In genomic region chr8:61573179-61573937, GRCm38 (mm10) we compare ENCODE assay signal across 15 mouse cellular contexts.
DNase-seq lines count a peak whose midpoint lies in the region; ATAC-seq and TF ChIP-seq lines count a peak whose summit lies in the region.
"Had no signal": no experiment of that assay in that cellular context is flagged by ENCODE, and none has a peak within 500 bp of the region (broad histone marks: within the 10 kb centered on the region; RNA-seq: fewer than 3 reads in every experiment).

No protein-coding gene starts in this region.

- H3K4me1 ChIP-seq in heart, adult 2 months (ENCODE audit: control insufficient read depth, insufficient read depth, low read length) = peaks cover 29% of the 10 kb centered on the region
- 0 out of 2 replicates have a peak, but pooled peaks cover 2% of the 10 kb centered on the region for H3K4me1 ChIP-seq in limb, embryonic 14.5 days (ENCODE audit: control insufficient read depth, insufficient read depth, low read length)
- peaks cover 8% of the 10 kb centered on the region; the same call in 1 of the 2 replicates for H3K4me1 ChIP-seq in limb, embryonic 10.5 days
- H3K4me1 ChIP-seq in ES-Bruce4 (ENCODE audit: control insufficient read depth, insufficient read depth, low read length) = peaks cover 1% of the 10 kb centered on the region
- peaks cover 22% of the 10 kb centered on the region for H3K4me1 ChIP-seq in embryonic facial prominence, embryonic 15.5 days
- H3K4me1 ChIP-seq: midbrain, embryonic 15.5 days had no signal

- H3K9me3 ChIP-seq in limb, embryonic 14.5 days (ENCODE audit: control insufficient read depth, low read length) = no peaks in the 10 kb centered on the region
- no peaks in the 10 kb centered on the region for H3K9me3 ChIP-seq in limb, embryonic 10.5 days (replicated peaks)
- H3K9me3 ChIP-seq in ES-Bruce4 (replicated peaks; ENCODE audit: control insufficient read depth, insufficient read depth, low read length, poor library complexity, severe bottlenecking) = no peaks in the 10 kb centered on the region
- H3K9me3 ChIP-seq in embryonic facial prominence, embryonic 15.5 days (replicated peaks) = no peaks in the 10 kb centered on the region
- H3K9me3 ChIP-seq: limb, embryonic 12.5 days; midbrain, embryonic 15.5 days had no signal

- H3K27me3 ChIP-seq in heart, adult 2 months (ENCODE audit: control insufficient read depth, insufficient read depth, low read length) = no peaks in the 10 kb centered on the region
- H3K27me3 ChIP-seq in limb, embryonic 14.5 days (ENCODE audit: control insufficient read depth, insufficient read depth, low read length) = no peaks in the 10 kb centered on the region
- no peaks in the 10 kb centered on the region for H3K27me3 ChIP-seq in limb, embryonic 10.5 days (ENCODE audit: low read depth, poor library complexity, severe bottlenecking)
- H3K27me3 ChIP-seq in ES-Bruce4 (ENCODE audit: control insufficient read depth, insufficient read depth, low read length, poor library complexity, severe bottlenecking) = no peaks in the 10 kb centered on the region
- H3K27me3 ChIP-seq in embryonic facial prominence, embryonic 15.5 days = no peaks in the 10 kb centered on the region
- H3K27me3 ChIP-seq: limb, embryonic 12.5 days; midbrain, embryonic 15.5 days had no signal

- intact Hi-C loops in heart, adult 2 months (cut with DNase I) = loop anchor here (5.0 kb wide), 1 partner anchor 44 kb away; no protein-coding TSS in a partner anchor
- intact Hi-C loops in heart, postnatal 36 days (cut with DNase I) = no loop called here

- peaks cover 1% of the 10 kb centered on the region; the same call in 1 of the 2 replicates for H3K79me2 ChIP-seq in heart, adult 2 months (replicated peaks; ENCODE audit: control insufficient read depth, insufficient read depth, low read length)

- H3K36me3 ChIP-seq in heart, adult 2 months (ENCODE audit: control insufficient read depth, insufficient read depth, low read length) = peaks cover 24% of the 10 kb centered on the region
- no peaks in the 10 kb centered on the region for H3K36me3 ChIP-seq in limb, embryonic 14.5 days (ENCODE audit: control insufficient read depth, insufficient read depth, low read length)
- H3K36me3 ChIP-seq in limb, embryonic 10.5 days = peaks cover 11% of the 10 kb centered on the region; the same call in 1 of the 2 replicates
- no peaks in the 10 kb centered on the region for H3K36me3 ChIP-seq in ES-Bruce4 (ENCODE audit: control insufficient read depth, insufficient read depth, low read length, poor library complexity, severe bottlenecking)
- no peaks in the 10 kb centered on the region for H3K36me3 ChIP-seq in embryonic facial prominence, embryonic 15.5 days
- H3K36me3 ChIP-seq: midbrain, embryonic 15.5 days had no signal

- no peak for ATAC-seq in limb, embryonic 14.5 days (ENCODE audit: low FRiP score, low read depth)
- ATAC-seq in embryonic facial prominence, embryonic 15.5 days (ENCODE audit: insufficient number of reproducible peaks, low FRiP score, low TSS enrichment, low read depth) = no peak
- ATAC-seq: midbrain, embryonic 15.5 days had no signal

- TF ChIP-seq CTCF in heart, adult 2 months (IDR thresholded peaks at IDR 0.05) = no peak
- TF ChIP-seq CTCF in ES-Bruce4 (IDR thresholded peaks at IDR 0.05; ENCODE audit: low read depth, low read length) = no peak

- no peak for TF ChIP-seq POLR2A in heart, adult 2 months (IDR thresholded peaks at IDR 0.05; ENCODE audit: insufficient read depth, low read depth, low read length)
- no peak for TF ChIP-seq POLR2A in limb, embryonic 14.5 days (IDR thresholded peaks at IDR 0.05; ENCODE audit: borderline replicate concordance, extremely low read depth, insufficient read depth, insufficient read length)
- no peak for TF ChIP-seq POLR2A in ES-Bruce4 (IDR thresholded peaks at IDR 0.05; ENCODE audit: insufficient read depth, low read length)

- WGBS in heart, adult 2 months = 44% methylated on average over 8 of the region's 8 CpGs
- WGBS in limb, embryonic 14.5 days = 71% methylated on average over 8 of the region's 8 CpGs
- WGBS in limb, embryonic 10.5 days = 74% methylated on average over 8 of the region's 8 CpGs
- WGBS in embryonic facial prominence, embryonic 15.5 days = 58% methylated on average over 8 of the region's 8 CpGs

- DNase-seq in heart, adult 2 months = no peak
- no peak for DNase-seq in heart, postnatal 36 days
- no peak for DNase-seq in limb, embryonic 14.5 days (ENCODE audit: low spot score)
- DNase-seq in limb, embryonic 10.5 days (ENCODE audit: low spot score) = no peak
- no peak for DNase-seq in retina, embryonic 14.5 days (ENCODE audit: low spot score)
- DNase-seq in c-Kit-positive CD71-positive TER-119-positive erythroid progenitor cells, embryonic 14.5 days (ENCODE audit: low spot score) = no peak
- DNase-seq: cerebellum, adult 18-20 months; gastrocnemius, postnatal 14 days; kidney, adult 9 months; thymus, postnatal 4 days had no signal

- no peak overlapping the region for H3K4me2 ChIP-seq in limb, embryonic 14.5 days (replicated peaks; ENCODE audit: low read depth, low read length, severe bottlenecking)
- H3K4me2 ChIP-seq in embryonic facial prominence, embryonic 15.5 days (replicated peaks) = no peak overlapping the region
- H3K4me2 ChIP-seq: hindbrain, embryonic 14.5 days; limb, embryonic 12.5 days; midbrain, embryonic 15.5 days had no signal

- no peak overlapping the region for H3K4me3 ChIP-seq in heart, adult 2 months
- no peak overlapping the region for H3K4me3 ChIP-seq in limb, embryonic 14.5 days (replicated peaks; ENCODE audit: low read length)
- H3K4me3 ChIP-seq in limb, embryonic 10.5 days = no peak overlapping the region
- no peak overlapping the region for H3K4me3 ChIP-seq in ES-Bruce4 (ENCODE audit: low read depth, low read length)
- H3K4me3 ChIP-seq in embryonic facial prominence, embryonic 15.5 days (replicated peaks) = no peak overlapping the region
- H3K4me3 ChIP-seq: limb, embryonic 12.5 days; midbrain, embryonic 15.5 days had no signal

- H3K9ac ChIP-seq in heart, adult 2 months (ENCODE audit: low read depth, low read length) = no peak overlapping the region
- H3K9ac ChIP-seq in limb, embryonic 14.5 days (ENCODE audit: low read depth, low read length, severe bottlenecking) = no peak overlapping the region
- no peak overlapping the region for H3K9ac ChIP-seq in ES-Bruce4 (ENCODE audit: low read depth, poor library complexity, severe bottlenecking)
- H3K9ac ChIP-seq in embryonic facial prominence, embryonic 15.5 days = no peak overlapping the region
- H3K9ac ChIP-seq: hindbrain, embryonic 14.5 days; limb, embryonic 12.5 days; midbrain, embryonic 15.5 days had no signal

- H3K27ac ChIP-seq in heart, adult 2 months = peak overlapping the region; percentile 33; the same call in 1 of the 2 replicates
- peak overlapping the region; percentile 43; the same call in 1 of the 2 replicates for H3K27ac ChIP-seq in limb, embryonic 14.5 days (replicated peaks; ENCODE audit: low read depth, low read length)
- H3K27ac ChIP-seq in limb, embryonic 10.5 days = no peak overlapping the region
- 0 out of 2 replicates have a peak overlapping the region, but pooled peaks have one; percentile 24 for H3K27ac ChIP-seq in ES-Bruce4 (ENCODE audit: insufficient read depth, low read length)
- peak overlapping the region; percentile 5; the same call in 1 of the 2 replicates for H3K27ac ChIP-seq in embryonic facial prominence, embryonic 15.5 days (replicated peaks)
- H3K27ac ChIP-seq: hindbrain, embryonic 14.5 days; limb, embryonic 12.5 days; midbrain, embryonic 15.5 days had no signal

- no peak for TF ChIP-seq EP300 in heart, adult 2 months (IDR thresholded peaks at IDR 0.05; ENCODE audit: insufficient read depth, low read depth, low read length)
- no peak for TF ChIP-seq EP300 in ES-Bruce4 (IDR thresholded peaks at IDR 0.05; ENCODE audit: insufficient read depth, low read depth, low read length)
